Mouse (Mus musculus) brain, adult 2 months (tissue): ENCODE results near the gene Nipal4.

ENCODE experiments used
- DNase-seq: peaks from one replicate; pipeline ENCODE4 v3.0.0; 2011; ENCODE audit warnings: low read depth, low spot score

Nipal4 gene

GRCm38 (mm10) chr11:46157462-46157861 is 8.8 kb downstream of the Nipal4 start:
- no peak for DNase-seq

- DNase-seq: peak; percentile 80
Observed at GRCm38 (mm10) chr11:46156945-46157344, 9.4 kb downstream of the Nipal4 start.

DNA sequence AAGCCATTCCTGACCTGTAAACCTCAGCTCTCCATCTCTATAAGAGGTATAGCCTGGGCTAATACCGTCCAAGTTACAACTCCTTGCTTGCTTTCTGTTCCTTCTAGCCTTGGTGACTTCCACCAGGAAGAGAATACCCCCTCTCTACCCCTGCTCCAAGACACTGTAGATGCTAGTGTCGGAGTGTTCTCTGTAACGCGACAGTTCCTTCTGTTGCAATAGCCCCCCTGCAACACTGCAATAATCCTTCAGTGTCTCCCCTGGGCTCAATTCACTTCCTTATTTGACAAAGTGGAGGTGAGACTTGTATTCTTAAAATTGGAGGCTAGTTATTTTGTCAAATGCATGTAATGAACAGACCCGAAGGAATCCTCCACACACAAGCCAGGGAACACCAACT is 19.7 kb downstream of the Nipal4 start:
- DNase-seq: no peak

- no peak for DNase-seq
Observed at GRCm38 (mm10) chr11:46145163-46145875, 21.0 kb downstream of the Nipal4 start.

DNA sequence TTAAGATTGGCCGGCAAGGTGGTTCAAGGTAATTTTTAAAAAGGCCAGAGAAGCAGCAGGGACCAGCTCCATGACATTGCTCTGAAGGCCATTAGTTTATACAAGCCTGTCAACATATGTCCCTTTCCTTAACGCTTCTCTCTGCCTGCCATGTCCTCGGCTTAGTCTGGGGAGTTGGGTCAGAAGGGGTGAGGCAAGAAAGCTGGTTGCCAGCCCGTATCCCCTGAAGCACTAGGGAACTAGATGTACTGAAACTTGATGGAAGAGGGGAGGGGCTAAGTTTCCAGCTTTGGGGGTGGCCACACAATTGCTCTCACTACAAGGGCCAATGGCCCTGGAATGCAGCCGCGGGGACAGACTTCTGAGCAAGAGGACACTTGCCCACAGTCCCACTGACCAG is 23.0 kb downstream of the Nipal4 start:
- no peak for DNase-seq

DNA sequence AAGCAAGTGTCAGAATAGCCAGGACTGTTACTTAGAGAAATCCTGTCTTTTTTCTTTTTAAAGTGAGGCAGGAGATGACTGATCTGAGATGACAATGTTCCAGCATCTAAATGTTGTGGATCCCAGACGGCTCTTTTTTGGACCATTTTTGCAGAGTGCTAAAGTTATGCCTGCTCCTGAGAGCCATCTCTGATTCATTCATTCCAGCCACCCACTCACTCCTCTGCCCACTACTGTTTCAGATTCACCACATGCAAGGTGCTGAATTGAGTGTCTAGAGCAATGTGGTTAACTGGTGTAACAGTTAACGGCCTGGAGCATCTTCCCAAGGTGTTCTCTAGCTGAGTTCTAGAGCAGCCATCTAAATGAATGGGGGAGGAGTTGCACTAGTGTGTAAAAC is 31.4 kb downstream of the Nipal4 start:
- peak; percentile 90 for DNase-seq

GRCm38 (mm10) chr11:46131022-46131986 is 35.0 kb downstream of the Nipal4 start:
- no peak for DNase-seq

GRCm38 (mm10) chr11:46128548-46128945 is 37.8 kb downstream of the Nipal4 start:
- DNase-seq: peak; percentile 68

DNA sequence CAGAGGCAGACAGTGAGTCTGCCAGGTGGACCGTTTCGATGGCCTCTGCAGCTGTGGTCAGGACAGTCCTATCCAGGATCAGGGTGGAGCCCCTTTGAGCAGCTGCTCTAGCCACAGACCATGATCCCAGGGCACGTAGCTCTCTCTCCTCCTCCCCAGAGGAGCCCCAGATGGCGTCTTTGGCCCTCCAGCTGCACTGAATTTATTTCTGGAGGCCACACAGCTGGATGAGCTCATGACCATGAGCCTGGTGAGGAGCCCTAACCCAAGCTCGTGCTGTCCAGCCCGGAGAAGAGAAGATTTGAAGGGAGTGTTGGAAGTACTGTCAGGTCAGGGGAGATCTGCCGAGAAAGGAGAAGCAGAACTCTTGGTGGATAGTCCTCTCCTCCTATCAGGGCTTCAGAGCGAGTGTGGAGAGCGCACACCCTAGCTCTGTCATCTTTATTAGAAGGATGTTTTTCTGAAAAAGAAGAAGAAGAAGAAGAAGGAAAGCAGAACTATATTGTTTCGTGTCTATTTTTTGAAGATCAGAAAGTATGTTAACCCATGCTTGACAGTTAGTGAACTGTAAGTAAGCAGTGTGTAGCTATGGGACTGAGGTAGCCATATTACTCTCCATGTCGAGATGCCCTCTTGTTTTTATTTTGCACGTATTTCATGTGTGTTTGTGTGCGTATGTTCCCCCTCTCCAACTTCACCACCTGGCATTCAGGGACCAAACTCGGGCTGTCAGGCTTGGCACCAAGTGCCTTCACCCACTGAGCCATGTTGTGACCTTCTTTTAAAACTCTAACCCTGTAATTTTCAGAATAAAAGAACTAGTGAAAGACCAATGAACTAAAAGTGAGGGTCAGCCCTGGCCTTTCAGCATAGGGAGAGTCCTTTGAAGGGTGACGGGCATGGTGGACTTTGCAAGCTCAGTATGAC is 38.4 kb downstream of the Nipal4 start:
- no peak for DNase-seq

DNA sequence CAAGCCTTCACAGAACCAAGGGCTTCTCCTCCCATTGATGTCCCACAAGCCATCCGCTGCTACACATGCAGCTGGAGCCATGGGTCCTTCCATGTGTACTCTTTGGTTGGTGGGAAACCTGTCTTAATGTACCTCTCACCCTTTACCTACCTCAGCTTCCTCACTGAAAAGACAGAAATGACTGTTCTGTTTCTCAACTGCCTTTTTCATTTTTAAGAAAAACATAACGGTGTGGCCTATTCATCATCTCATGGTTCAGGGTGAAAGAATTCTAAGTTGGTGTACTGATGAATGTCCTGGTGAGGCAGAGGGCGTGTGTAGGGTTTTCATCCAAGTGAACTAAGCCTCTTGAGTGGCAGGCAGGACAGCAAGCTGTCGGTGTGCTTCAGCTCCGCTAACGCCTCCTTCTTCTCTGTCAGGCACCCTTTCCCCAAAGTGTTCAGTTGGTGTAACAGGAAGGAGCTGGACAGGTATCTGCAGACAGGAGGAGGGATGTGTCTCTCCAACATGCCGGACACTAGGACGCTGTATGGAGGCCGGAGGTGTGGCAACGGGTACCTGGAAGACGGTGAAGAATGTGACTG is 39.4 kb downstream of the Nipal4 start:
- DNase-seq: no peak

- no peak for DNase-seq
Observed at GRCm38 (mm10) chr11:46126317-46126716, 40.0 kb downstream of the Nipal4 start.

DNA sequence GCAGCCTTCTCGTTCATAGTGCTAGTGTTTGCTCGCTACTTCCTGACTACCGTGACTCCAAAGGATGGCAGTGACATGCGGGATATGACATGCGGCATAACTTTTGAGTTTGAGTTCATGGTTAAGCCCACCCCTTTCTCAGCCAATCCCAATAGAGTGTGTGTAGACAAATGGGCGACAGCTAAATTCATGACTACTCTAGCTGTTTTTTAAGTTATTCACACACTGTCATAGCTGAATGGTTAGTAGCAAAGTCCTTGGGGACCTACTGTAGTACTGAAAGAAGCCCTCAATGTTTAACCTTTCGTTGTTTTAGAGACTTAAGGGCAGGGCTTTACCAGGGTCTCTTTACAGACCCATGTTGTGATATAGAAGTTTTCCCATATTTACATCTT is 40.5 kb downstream of the Nipal4 start:
- no peak for DNase-seq

DNA sequence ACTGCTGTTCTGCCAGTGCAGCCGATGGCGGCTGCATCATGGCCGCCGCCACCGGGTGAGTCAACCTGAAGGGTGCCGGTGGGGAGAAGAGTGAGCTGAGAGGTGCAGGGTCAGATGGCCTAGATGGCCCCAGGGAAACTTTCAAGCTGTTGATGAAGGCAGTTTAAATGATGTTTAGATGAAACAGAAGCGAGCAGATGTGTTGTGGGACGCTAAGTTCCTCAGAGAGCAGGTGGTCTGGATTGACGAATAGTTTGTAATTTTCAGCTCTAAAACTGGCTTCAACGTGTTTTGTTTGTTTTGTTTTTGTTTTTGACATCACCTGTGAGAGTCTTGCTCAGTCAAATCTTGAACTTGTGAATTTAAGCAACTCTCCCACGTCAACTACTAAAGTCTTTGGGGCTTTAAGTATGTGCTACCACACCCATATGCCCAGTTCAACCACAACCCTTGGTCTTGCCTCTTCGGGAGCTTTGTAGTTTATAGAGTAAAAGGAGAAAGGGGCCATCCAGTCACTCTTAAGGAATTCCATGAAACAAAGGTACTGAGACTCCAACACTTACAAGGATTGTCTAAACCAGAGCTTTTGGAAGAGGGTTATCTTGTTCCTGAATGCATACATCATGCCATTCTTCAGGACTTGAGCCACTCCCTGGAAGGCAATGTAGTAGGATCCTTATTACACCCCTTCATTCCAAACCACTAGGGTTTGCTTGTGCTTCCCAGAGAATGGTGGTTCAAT is 41.0 kb downstream of the Nipal4 start:
- DNase-seq: no peak

- no peak for DNase-seq
Observed at GRCm38 (mm10) chr11:46123328-46123866, 42.9 kb downstream of the Nipal4 start.

GRCm38 (mm10) chr11:46122875-46123274 is 43.4 kb downstream of the Nipal4 start:
- no peak for DNase-seq

- DNase-seq: no peak
Observed at GRCm38 (mm10) chr11:46121666-46122065, 44.6 kb downstream of the Nipal4 start.

DNA sequence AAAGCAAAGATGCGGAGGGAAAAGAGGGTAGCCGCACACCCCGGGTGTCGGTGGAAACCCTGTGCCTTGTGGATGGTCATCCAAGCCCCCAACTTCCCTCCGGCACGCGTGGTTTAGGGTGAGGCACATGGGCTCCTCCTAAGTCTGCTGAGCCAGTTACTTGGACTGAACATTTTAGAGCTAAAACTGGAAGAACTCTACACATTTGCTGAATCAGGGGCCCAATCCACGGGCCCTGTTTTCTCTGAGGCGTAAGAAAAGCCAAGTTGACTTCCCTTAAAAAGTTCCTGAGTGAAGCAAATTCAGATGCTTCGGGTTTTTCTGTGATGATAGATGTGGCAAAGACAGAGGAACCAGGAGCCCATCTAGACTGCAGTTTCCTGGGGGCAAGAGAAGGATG is 46.2 kb downstream of the Nipal4 start:
- DNase-seq: no peak

- DNase-seq: no peak
Observed at GRCm38 (mm10) chr11:46119624-46120023, 46.7 kb downstream of the Nipal4 start.

GRCm38 (mm10) chr11:46116510-46116909 is 49.8 kb downstream of the Nipal4 start:
- DNase-seq: no peak
